In the genomic region with DNA sequence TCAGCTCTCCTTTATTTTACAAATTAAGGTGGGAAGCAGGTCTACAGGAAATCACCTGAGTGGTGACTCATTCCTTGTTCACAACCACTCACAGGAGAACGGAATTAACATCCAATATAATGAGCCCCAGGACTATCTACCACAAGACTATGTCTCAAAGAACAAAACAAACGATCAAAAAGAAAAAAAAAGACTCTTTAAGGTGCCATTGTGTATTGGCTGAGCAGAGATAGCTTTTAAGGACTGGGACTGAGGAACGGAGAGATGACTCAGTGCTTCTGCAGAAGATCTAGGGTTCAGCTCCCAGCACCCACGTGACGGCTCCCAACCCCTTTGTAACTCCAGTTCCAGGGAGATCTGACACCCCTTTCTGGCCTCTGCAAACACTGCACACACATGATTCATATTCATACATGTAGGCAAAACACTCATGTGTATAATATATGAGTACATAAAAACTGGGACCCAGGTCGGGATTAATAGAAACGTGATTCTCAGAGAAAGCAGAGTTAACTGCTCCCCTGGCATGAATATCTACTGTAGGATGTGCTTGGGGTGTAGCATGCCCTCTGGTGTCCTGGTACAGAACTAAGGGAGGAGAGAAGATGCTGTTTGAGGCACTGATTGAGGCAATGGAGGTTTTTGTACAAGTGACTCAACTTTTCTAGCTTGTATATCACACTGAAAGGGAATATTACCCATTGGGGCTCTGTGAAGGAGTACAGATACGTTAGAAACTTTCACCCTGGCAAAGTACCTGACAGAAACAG, we compare ENCODE assay signal across 19 mouse cellular contexts. TPM values are rescaled to one million over a fixed set of nuclear protein-coding genes. Genes with fewer than 3 reads are reported as not detected.
DNase-seq lines count a peak whose midpoint lies in the region; ATAC-seq and TF ChIP-seq lines count a peak whose summit lies in the region.
"Had no signal": no experiment of that assay in that cellular context is flagged by ENCODE, and none has a peak within 500 bp of the region (broad histone marks: within the 10 kb centered on the region; RNA-seq: fewer than 3 reads in every experiment).

No protein-coding gene starts in this region.

- no peak overlapping the region for H3K4me2 ChIP-seq in midbrain, postnatal 0 days (ENCODE audit: low read depth, low read length, poor library complexity, severe bottlenecking)
- no peak overlapping the region for H3K4me2 ChIP-seq in midbrain, embryonic 15.5 days
- H3K4me2 ChIP-seq: embryonic facial prominence, embryonic 15.5 days; liver, embryonic 11.5 days had no signal

- peak; percentile 28 for TF ChIP-seq CTCF in heart, adult 2 months (IDR thresholded peaks at IDR 0.05)
- TF ChIP-seq CTCF in midbrain, postnatal 0 days (IDR thresholded peaks at IDR 0.05), result peak; percentile 20
- no peak for TF ChIP-seq CTCF in E14TG2a.4 (conservative IDR thresholded peaks at IDR 0.05; ENCODE audit: low read length)

- no peak for ATAC-seq in midbrain, postnatal 0 days (ENCODE audit: low FRiP score)
- ATAC-seq in midbrain, embryonic 15.5 days (replicated peaks), result no peak

- H3K36me3 ChIP-seq in heart, adult 2 months (ENCODE audit: control insufficient read depth, insufficient read depth, low read length), result no peaks in the 10 kb centered on the region
- H3K36me3 ChIP-seq in midbrain, postnatal 0 days (ENCODE audit: insufficient read depth, low read length), result no peaks in the 10 kb centered on the region; the same call in 1 of the 2 replicates
- no peaks in the 10 kb centered on the region for H3K36me3 ChIP-seq in midbrain, embryonic 15.5 days (replicated peaks)
- H3K36me3 ChIP-seq in E14TG2a.4 (ENCODE audit: insufficient read depth, low read length), result peaks cover 26% of the 10 kb centered on the region
- H3K36me3 ChIP-seq: embryonic facial prominence, embryonic 15.5 days; hindbrain, embryonic 10.5 days had no signal

- no peak overlapping the region for H3K9ac ChIP-seq in heart, adult 2 months (ENCODE audit: low read depth, low read length)
- no peak overlapping the region for H3K9ac ChIP-seq in midbrain, postnatal 0 days (replicated peaks; ENCODE audit: low read length, poor library complexity, severe bottlenecking)
- H3K9ac ChIP-seq in midbrain, embryonic 15.5 days, result no peak overlapping the region
- H3K9ac ChIP-seq: embryonic facial prominence, embryonic 15.5 days had no signal

- TF ChIP-seq EP300 in heart, adult 2 months (IDR thresholded peaks at IDR 0.05; ENCODE audit: insufficient read depth, low read depth, low read length), result no peak

- DNase-seq in heart, adult 2 months, result no peak
- no peak for DNase-seq in heart, adult 9 months (ENCODE audit: low spot score in 2 of 2)
- DNase-seq in midbrain, postnatal 0 days (ENCODE audit: low spot score), result no peak
- peak; percentile 82 for DNase-seq in ZHBTc4 (ENCODE audit: low read depth, low spot score)
- DNase-seq in retina, embryonic 14.5 days (ENCODE audit: low spot score), result no peak
- DNase-seq: adrenal gland, postnatal 10 days; cerebellum, adult 11 months; heart, adult 18-20 months; kidney, adult 8-10 months; kidney, postnatal 25 days; layer of hippocampus, adult 9-11 months; lung, adult 18-20 months; lung, postnatal 36 days; right cerebral cortex, adult 18-20 months had no signal

- H3K9me3 ChIP-seq in midbrain, postnatal 0 days (ENCODE audit: low read length), result no peaks in the 10 kb centered on the region
- H3K9me3 ChIP-seq in midbrain, embryonic 15.5 days, result no peaks in the 10 kb centered on the region
- peaks cover 45% of the 10 kb centered on the region for H3K9me3 ChIP-seq in E14TG2a.4 (ENCODE audit: low read length)
- H3K9me3 ChIP-seq: embryonic facial prominence, embryonic 15.5 days had no signal

- H3K4me3 ChIP-seq in heart, adult 2 months, result no peak overlapping the region
- no peak overlapping the region for H3K4me3 ChIP-seq in midbrain, postnatal 0 days (ENCODE audit: low read depth, low read length)
- no peak overlapping the region for H3K4me3 ChIP-seq in midbrain, embryonic 15.5 days
- H3K4me3 ChIP-seq in E14TG2a.4 (replicated peaks; ENCODE audit: low read length), result peak overlapping the region; percentile 3; the same call in 1 of the 2 replicates
- H3K4me3 ChIP-seq: embryonic facial prominence, embryonic 15.5 days; hindbrain, embryonic 10.5 days had no signal

- no peak overlapping the region for H3K27ac ChIP-seq in heart, adult 2 months
- no peak overlapping the region for H3K27ac ChIP-seq in midbrain, postnatal 0 days (ENCODE audit: low read depth, low read length)
- no peak overlapping the region for H3K27ac ChIP-seq in midbrain, embryonic 15.5 days
- H3K27ac ChIP-seq: embryonic facial prominence, embryonic 15.5 days; hindbrain, embryonic 10.5 days had no signal

- intact Hi-C loops in heart, adult 2 months (cut with DNase I), result no loop called here

- TF ChIP-seq POLR2A in heart, adult 2 months (IDR thresholded peaks at IDR 0.05; ENCODE audit: insufficient read depth, low read depth, low read length), result no peak

- no peaks in the 10 kb centered on the region for H3K4me1 ChIP-seq in heart, adult 2 months (ENCODE audit: control insufficient read depth, insufficient read depth, low read length)
- no peaks in the 10 kb centered on the region for H3K4me1 ChIP-seq in midbrain, postnatal 0 days (ENCODE audit: insufficient read depth, low read length)
- no peaks in the 10 kb centered on the region for H3K4me1 ChIP-seq in midbrain, embryonic 15.5 days
- H3K4me1 ChIP-seq in E14TG2a.4 (replicated peaks; ENCODE audit: low read depth, low read length), result peaks cover 45% of the 10 kb centered on the region
- H3K4me1 ChIP-seq: embryonic facial prominence, embryonic 15.5 days; hindbrain, embryonic 10.5 days had no signal

- H3K27me3 ChIP-seq in heart, adult 2 months (ENCODE audit: control insufficient read depth, insufficient read depth, low read length), result no peaks in the 10 kb centered on the region
- no peaks in the 10 kb centered on the region for H3K27me3 ChIP-seq in midbrain, postnatal 0 days (ENCODE audit: insufficient read depth, low read length)
- H3K27me3 ChIP-seq in midbrain, embryonic 15.5 days (replicated peaks), result no peaks in the 10 kb centered on the region
- H3K27me3 ChIP-seq in E14TG2a.4 (ENCODE audit: insufficient read depth, low read length), result no peaks in the 10 kb centered on the region
- H3K27me3 ChIP-seq: embryonic facial prominence, embryonic 15.5 days had no signal

- 83% methylated on average over 8 of the region's 8 CpGs for WGBS in heart, adult 2 months
- 89% methylated on average over 8 of the region's 8 CpGs for WGBS in midbrain, postnatal 0 days
- 87% methylated on average over 8 of the region's 8 CpGs for WGBS in midbrain, embryonic 15.5 days

- H3K79me2 ChIP-seq in heart, adult 2 months (replicated peaks; ENCODE audit: control insufficient read depth, insufficient read depth, low read length), result no peaks in the 10 kb centered on the region

RNA-seq across cellular contexts. Expression of a gene that starts 37.9 kb away (rescaled TPM):
- total RNA-seq in heart, adult 2 months (2021), result 10 to 100 TPM; 56.8 to 71.3 TPM
- 33.1 and 51.0 TPM in 2 replicates for polyA plus RNA-seq in heart, adult 2 months (2012; rRNA removed)
- 72.8 and 85.3 TPM in 2 replicates for total RNA-seq in midbrain, postnatal 0 days (2014; rRNA removed)
- 131 and 137 TPM in 2 replicates for polyA plus RNA-seq in midbrain, postnatal 0 days (2015; fragmentation: Nextera tagmentation; extraction: Ambion mirVana)
- 135 and 137 TPM in 2 replicates for polyA plus RNA-seq in midbrain, embryonic 15.5 days (2015; fragmentation: Nextera tagmentation; extraction: Ambion mirVana)
